Mouse (Mus musculus) natural killer cell, adult 2 months (primary cell): ENCODE data around the gene Gm44511.
A peak's percentile ranks its signal among the peaks of the same experiment; 100 is the strongest.
"Not testable (repeated sequence)": the region's sequence is repeated elsewhere in the genome, so short reads cannot be mapped to it uniquely, and the experiment has no call there.

Experiments used
- DNase-seq, 2 experiments: peaks; one replicate each; pipeline ENCODE4 v3.0.0; 2022; ENCODE audit warnings: low spot score in 2 of 2

Gene Gm44511

GRCm38 (mm10) chr6:128762892-128763670 lies 63.0 kb downstream of the Gm44511 start:
- peak in 1 of 2 experiments; percentile 41 for DNase-seq

GRCm38 (mm10) chr6:128761144-128761540 lies 65.0 kb downstream of the Gm44511 start:
- no peak for DNase-seq

GRCm38 (mm10) chr6:128760416-128761143 lies 65.5 kb downstream of the Gm44511 start:
- DNase-seq = peak; percentile 89 to 90

- DNase-seq = peak; percentile 90 to 92
These were observed 66.1 kb downstream of the Gm44511 start for GRCm38 (mm10) chr6:128760016-128760415.

- DNase-seq = no peak
These were observed 66.7 kb downstream of the Gm44511 start for GRCm38 (mm10) chr6:128759221-128759950.

- not testable (repeated sequence) for DNase-seq
These were observed 70.7 kb downstream of the Gm44511 start for GRCm38 (mm10) chr6:128755402-128755763.

GRCm38 (mm10) chr6:128754748-128755401 lies 71.2 kb downstream of the Gm44511 start:
- not testable (repeated sequence) for DNase-seq

GRCm38 (mm10) chr6:128754265-128754664 lies 71.8 kb downstream of the Gm44511 start:
- DNase-seq = not testable (repeated sequence)

GRCm38 (mm10) chr6:128753610-128754224 lies 72.4 kb downstream of the Gm44511 start:
- peak; percentile 73 to 80 for DNase-seq

- not testable (repeated sequence) for DNase-seq
These were observed 79.1 kb downstream of the Gm44511 start for GRCm38 (mm10) chr6:128747006-128747405.

- DNase-seq = peak; percentile 45 to 57
These were observed 88.7 kb downstream of the Gm44511 start for GRCm38 (mm10) chr6:128737445-128737844.

- peak in 1 of 2 experiments; percentile 39 for DNase-seq
These were observed 90.0 kb downstream of the Gm44511 start for GRCm38 (mm10) chr6:128736100-128736499.

- no peak for DNase-seq
These were observed 91.2 kb downstream of the Gm44511 start for GRCm38 (mm10) chr6:128734896-128735295.

GRCm38 (mm10) chr6:128733908-128734679 lies 92.0 kb downstream of the Gm44511 start:
- peak; percentile 30 to 52 for DNase-seq

- DNase-seq = peak; percentile 39 to 59
These were observed 94.1 kb downstream of the Gm44511 start for GRCm38 (mm10) chr6:128732032-128732431.
